Mouse (Mus musculus): ENCODE data around the gene Selplg. TPM values are rescaled to one million over a fixed set of nuclear protein-coding genes. Genes with fewer than 3 reads are reported as not detected.

The Selplg gene
- polyA plus RNA-seq, 1 experiment from 2014 or later, result 2.3 TPM

GRCm38 (mm10) chr5:113861294-113861693, 28.9 kb upstream of the Selplg start:
- 95% methylated on average over 8 of the region's 8 CpGs for WGBS
- H3K36me3 ChIP-seq (ENCODE audit: control insufficient read depth, insufficient read depth, low read length), result peaks cover 52% of the 10 kb centered on the region
- ATAC-seq (ENCODE audit: insufficient number of reproducible peaks, insufficient read depth, low FRiP score, low read depth), result no peak

DNA sequence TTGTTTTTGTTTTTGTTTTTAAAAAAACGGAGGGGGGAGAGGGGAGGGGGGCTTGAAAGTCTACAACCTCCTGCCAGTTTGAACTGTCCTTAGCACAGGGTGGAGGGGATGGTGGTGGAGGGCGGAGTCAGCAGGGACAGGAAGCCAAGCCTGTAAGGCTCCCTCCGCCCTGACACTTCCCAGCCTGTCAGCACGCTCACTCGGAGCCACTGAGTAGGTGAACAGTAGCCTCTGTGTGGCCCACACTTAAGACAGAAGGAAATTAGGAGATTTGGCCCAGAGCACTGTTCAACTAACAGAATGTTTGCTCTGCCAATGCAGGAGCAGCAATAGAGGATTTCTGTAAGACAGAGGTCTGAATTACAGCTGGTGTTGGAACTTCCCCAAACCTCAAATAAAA, 26.5 kb upstream of the Selplg start:
- H3K27ac ChIP-seq (replicated peaks in 1 of 2; ENCODE audit: control insufficient read depth in 1 of 2, insufficient read depth in 1 of 2, low read depth in 2 of 2, low read length in 2 of 2), result peak overlapping the region; percentile 68 to 95
- H3K4me2 ChIP-seq (ENCODE audit: low read length), result peak overlapping the region; percentile 7; the same call in 1 of the 2 replicates
- 17% methylated on average over 5 of the region's 5 CpGs for WGBS
- peak overlapping the region; percentile 1 for H3K9ac ChIP-seq (ENCODE audit: low read length)
- no peak for ATAC-seq (ENCODE audit: insufficient number of reproducible peaks, insufficient read depth, low FRiP score, low read depth)
- no peak overlapping the region for H3K4me3 ChIP-seq (ENCODE audit: control insufficient read depth in 1 of 2, insufficient read depth in 1 of 2, low read depth in 1 of 2, low read length in 2 of 2)
- no peaks in the 10 kb centered on the region for H3K9me3 ChIP-seq (ENCODE audit: control insufficient read depth, low read length)
- peaks cover 42% of the 10 kb centered on the region for H3K36me3 ChIP-seq (ENCODE audit: control insufficient read depth, insufficient read depth, low read length)
- peaks cover 45 to 58% of the 10 kb centered on the region in 2 experiments for H3K4me1 ChIP-seq (ENCODE audit: control insufficient read depth in 2 of 2, insufficient read depth in 2 of 2, low read length in 2 of 2)
- no peaks in the 10 kb centered on the region for H3K27me3 ChIP-seq (ENCODE audit: control insufficient read depth, insufficient read depth, low read length)

More at GRCm38 (mm10) chr5:113861294-113861693, 28.9 kb upstream of the Selplg start:
- Histone ChIP-seq H3K4me2 (ENCODE audit: low read length) (no peak overlapping the region), H3K4me3 (ENCODE audit: control insufficient read depth in 1 of 2, insufficient read depth in 1 of 2, low read depth in 1 of 2, low read length in 2 of 2) (no peak overlapping the region), H3K27ac (replicated peaks in 1 of 2; ENCODE audit: control insufficient read depth in 1 of 2, insufficient read depth in 1 of 2, low read depth in 2 of 2, low read length in 2 of 2) (no peak overlapping the region), H3K9ac (ENCODE audit: low read length) (no peak overlapping the region), H3K27me3 (ENCODE audit: control insufficient read depth, insufficient read depth, low read length) (no peaks in the 10 kb centered on the region), H3K9me3 (ENCODE audit: control insufficient read depth, low read length) (no peaks in the 10 kb centered on the region), H3K4me1 (ENCODE audit: control insufficient read depth in 2 of 2, insufficient read depth in 2 of 2, low read length in 2 of 2) (peaks cover 28 to 36% of the 10 kb centered on the region in 2 experiments)

DNA sequence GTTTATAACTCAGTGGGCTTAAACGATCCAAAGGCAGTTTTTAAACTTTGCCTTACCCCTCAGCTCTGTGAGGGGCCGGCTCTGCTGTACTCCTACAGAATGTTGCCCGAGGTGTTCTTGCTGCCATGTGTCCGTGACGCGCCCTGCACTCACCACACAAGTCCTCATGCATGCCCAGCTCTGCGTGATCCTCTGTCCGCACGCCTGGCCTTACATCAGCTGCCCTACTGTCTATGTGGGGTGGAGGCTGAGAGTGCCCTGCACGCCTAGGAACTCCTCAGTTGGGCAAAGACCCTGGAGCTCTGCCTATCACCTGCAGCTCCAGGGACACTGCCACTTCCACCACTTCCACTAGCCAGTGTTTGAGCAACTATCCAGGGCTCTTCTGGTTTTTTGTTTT, 26.1 kb upstream of the Selplg start:
- Histone ChIP-seq H3K27ac (replicated peaks in 1 of 2; ENCODE audit: control insufficient read depth in 1 of 2, insufficient read depth in 1 of 2, low read depth in 2 of 2, low read length in 2 of 2) (peak overlapping the region; percentile 68 to 95), H3K36me3 (ENCODE audit: control insufficient read depth, insufficient read depth, low read length) (peaks cover 38% of the 10 kb centered on the region), H3K4me3 (ENCODE audit: control insufficient read depth in 1 of 2, insufficient read depth in 1 of 2, low read depth in 1 of 2, low read length in 2 of 2) (no peak overlapping the region), H3K4me2 (ENCODE audit: low read length) (peak overlapping the region; percentile 7; the same call in 1 of the 2 replicates), H3K9ac (ENCODE audit: low read length) (peak overlapping the region; percentile 1), H3K4me1 (ENCODE audit: control insufficient read depth in 2 of 2, insufficient read depth in 2 of 2, low read length in 2 of 2) (peaks cover 48 to 60% of the 10 kb centered on the region in 2 experiments), H3K27me3 (ENCODE audit: control insufficient read depth, insufficient read depth, low read length) (no peaks in the 10 kb centered on the region), H3K9me3 (ENCODE audit: control insufficient read depth, low read length) (no peaks in the 10 kb centered on the region)
- WGBS, result 63% methylated on average over 10 of the region's 10 CpGs
- no peak for ATAC-seq (ENCODE audit: insufficient number of reproducible peaks, insufficient read depth, low FRiP score, low read depth)

DNA sequence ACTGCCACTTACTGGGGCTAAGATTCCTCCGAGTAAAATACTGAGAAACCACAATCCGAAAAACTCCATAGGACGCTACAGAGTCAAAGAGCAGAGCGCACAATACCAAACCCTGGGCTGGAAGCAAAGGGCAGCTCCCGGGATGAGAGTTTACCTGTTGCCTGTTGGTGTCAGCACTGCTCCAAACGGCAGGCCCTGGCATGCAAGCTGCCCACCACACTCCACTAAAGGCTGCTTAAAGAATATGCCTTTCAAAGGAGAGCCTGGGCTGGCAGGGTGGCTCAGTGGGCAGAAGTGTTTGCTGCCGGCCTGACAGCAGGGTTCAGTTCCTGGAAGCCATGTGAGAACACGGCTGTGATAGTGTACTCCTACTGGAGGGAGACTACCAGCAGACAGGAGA, 25.2 kb upstream of the Selplg start:
- H3K4me3 ChIP-seq (ENCODE audit: control insufficient read depth in 1 of 2, insufficient read depth in 1 of 2, low read depth in 1 of 2, low read length in 2 of 2), result no peak overlapping the region
- H3K4me2 ChIP-seq (ENCODE audit: low read length), result no peak overlapping the region
- peak overlapping the region; percentile 35 to 95; a peak in 3 of 4 replicates for H3K27ac ChIP-seq (replicated peaks in 1 of 2; ENCODE audit: control insufficient read depth in 1 of 2, insufficient read depth in 1 of 2, low read depth in 2 of 2, low read length in 2 of 2)
- H3K9me3 ChIP-seq (ENCODE audit: control insufficient read depth, low read length), result no peaks in the 10 kb centered on the region
- no peaks in the 10 kb centered on the region for H3K27me3 ChIP-seq (ENCODE audit: control insufficient read depth, insufficient read depth, low read length)
- peaks cover 33% of the 10 kb centered on the region for H3K36me3 ChIP-seq (ENCODE audit: control insufficient read depth, insufficient read depth, low read length)
- H3K4me1 ChIP-seq (ENCODE audit: control insufficient read depth in 2 of 2, insufficient read depth in 2 of 2, low read length in 2 of 2), result peaks cover 52 to 65% of the 10 kb centered on the region in 2 experiments
- no peak for ATAC-seq (ENCODE audit: insufficient number of reproducible peaks, insufficient read depth, low FRiP score, low read depth)
- whole genome bisulfite sequencing, result 51% methylated on average over 8 of the region's 8 CpGs
- H3K9ac ChIP-seq (ENCODE audit: low read length), result peak overlapping the region; percentile 68; the same call in 1 of the 2 replicates

GRCm38 (mm10) chr5:113856631-113857030, 24.2 kb upstream of the Selplg start:
- Histone ChIP-seq H3K9ac (ENCODE audit: low read length) (peak overlapping the region; percentile 68), H3K36me3 (ENCODE audit: control insufficient read depth, insufficient read depth, low read length) (peaks cover 33% of the 10 kb centered on the region), H3K9me3 (ENCODE audit: control insufficient read depth, low read length) (no peaks in the 10 kb centered on the region), H3K4me3 (ENCODE audit: control insufficient read depth in 1 of 2, insufficient read depth in 1 of 2, low read depth in 1 of 2, low read length in 2 of 2) (no peak overlapping the region), H3K4me1 (ENCODE audit: control insufficient read depth in 2 of 2, insufficient read depth in 2 of 2, low read length in 2 of 2) (peaks cover 52 to 65% of the 10 kb centered on the region in 2 experiments), H3K4me2 (ENCODE audit: low read length) (no peak overlapping the region), H3K27me3 (ENCODE audit: control insufficient read depth, insufficient read depth, low read length) (no peaks in the 10 kb centered on the region), H3K27ac (replicated peaks in 1 of 2; ENCODE audit: control insufficient read depth in 1 of 2, insufficient read depth in 1 of 2, low read depth in 2 of 2, low read length in 2 of 2) (peak overlapping the region; percentile 95)
- 58% methylated on average over 7 of the region's 7 CpGs for WGBS
- ATAC-seq (ENCODE audit: insufficient number of reproducible peaks, insufficient read depth, low FRiP score, low read depth), result no peak

- Histone ChIP-seq H3K4me2 (ENCODE audit: low read length) (0 out of 2 replicates have a peak overlapping the region, but pooled peaks have one; percentile 12), H3K27me3 (ENCODE audit: control insufficient read depth, insufficient read depth, low read length) (no peaks in the 10 kb centered on the region), H3K27ac (replicated peaks in 1 of 2; ENCODE audit: control insufficient read depth in 1 of 2, insufficient read depth in 1 of 2, low read depth in 2 of 2, low read length in 2 of 2) (peak overlapping the region; percentile 95), H3K9ac (ENCODE audit: low read length) (peak overlapping the region; percentile 68), H3K36me3 (ENCODE audit: control insufficient read depth, insufficient read depth, low read length) (peaks cover 34% of the 10 kb centered on the region), H3K4me3 (ENCODE audit: control insufficient read depth in 1 of 2, insufficient read depth in 1 of 2, low read depth in 1 of 2, low read length in 2 of 2) (no peak overlapping the region), H3K4me1 (ENCODE audit: control insufficient read depth in 2 of 2, insufficient read depth in 2 of 2, low read length in 2 of 2) (peaks cover 52 to 70% of the 10 kb centered on the region in 2 experiments), H3K9me3 (ENCODE audit: control insufficient read depth, low read length) (no peaks in the 10 kb centered on the region)
- 17% methylated on average over 3 of the region's 3 CpGs for WGBS
- peak; percentile 76 for ATAC-seq (ENCODE audit: insufficient number of reproducible peaks, insufficient read depth, low FRiP score, low read depth)
These were observed 23.3 kb upstream of the Selplg start for GRCm38 (mm10) chr5:113855696-113856095.

GRCm38 (mm10) chr5:113855117-113855516, 22.7 kb upstream of the Selplg start:
- peak overlapping the region; percentile 68 for H3K9ac ChIP-seq (ENCODE audit: low read length)
- no peaks in the 10 kb centered on the region for H3K9me3 ChIP-seq (ENCODE audit: control insufficient read depth, low read length)
- H3K36me3 ChIP-seq (ENCODE audit: control insufficient read depth, insufficient read depth, low read length), result peaks cover 39% of the 10 kb centered on the region
- 0 out of 2 replicates have a peak overlapping the region, but pooled peaks have one; percentile 12 for H3K4me2 ChIP-seq (ENCODE audit: low read length)
- WGBS, result 88% methylated on average over 10 of the region's 10 CpGs
- H3K4me1 ChIP-seq (ENCODE audit: control insufficient read depth in 2 of 2, insufficient read depth in 2 of 2, low read length in 2 of 2), result peaks cover 54 to 74% of the 10 kb centered on the region in 2 experiments
- ATAC-seq (ENCODE audit: insufficient number of reproducible peaks, insufficient read depth, low FRiP score, low read depth), result no peak
- H3K4me3 ChIP-seq (ENCODE audit: control insufficient read depth in 1 of 2, insufficient read depth in 1 of 2, low read depth in 1 of 2, low read length in 2 of 2), result no peak overlapping the region
- H3K27ac ChIP-seq (replicated peaks in 1 of 2; ENCODE audit: control insufficient read depth in 1 of 2, insufficient read depth in 1 of 2, low read depth in 2 of 2, low read length in 2 of 2), result peak overlapping the region; percentile 95
- H3K27me3 ChIP-seq (ENCODE audit: control insufficient read depth, insufficient read depth, low read length), result no peaks in the 10 kb centered on the region

DNA sequence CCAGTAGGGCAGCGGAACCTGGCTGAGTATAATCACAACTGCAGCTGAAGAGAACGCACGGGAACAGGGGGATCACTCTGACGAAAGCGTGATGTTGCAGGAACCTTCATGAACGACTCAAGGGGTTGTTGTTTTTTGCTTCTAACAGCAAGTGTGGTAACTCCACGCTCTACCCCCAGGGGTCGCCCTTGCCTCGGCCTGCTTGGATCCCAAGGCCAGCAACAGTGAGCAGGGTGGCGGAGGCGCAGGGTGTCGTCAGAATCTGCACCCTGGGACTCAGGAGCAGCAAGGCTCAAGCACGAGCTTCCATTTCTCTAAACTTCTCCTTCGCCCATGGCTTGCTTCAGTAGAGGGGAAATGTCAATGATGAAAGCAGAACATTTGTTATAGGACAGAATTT, 22.1 kb upstream of the Selplg start:
- Histone ChIP-seq H3K27ac (replicated peaks in 1 of 2; ENCODE audit: control insufficient read depth in 1 of 2, insufficient read depth in 1 of 2, low read depth in 2 of 2, low read length in 2 of 2) (peak overlapping the region in 1 of 2 experiments; percentile 95; a peak in 2 of 4 replicates), H3K4me1 (ENCODE audit: control insufficient read depth in 2 of 2, insufficient read depth in 2 of 2, low read length in 2 of 2) (peaks cover 53 to 70% of the 10 kb centered on the region in 2 experiments), H3K4me3 (ENCODE audit: control insufficient read depth in 1 of 2, insufficient read depth in 1 of 2, low read depth in 1 of 2, low read length in 2 of 2) (no peak overlapping the region), H3K9me3 (ENCODE audit: control insufficient read depth, low read length) (no peaks in the 10 kb centered on the region), H3K9ac (ENCODE audit: low read length) (no peak overlapping the region), H3K27me3 (ENCODE audit: control insufficient read depth, insufficient read depth, low read length) (no peaks in the 10 kb centered on the region), H3K36me3 (ENCODE audit: control insufficient read depth, insufficient read depth, low read length) (peaks cover 46% of the 10 kb centered on the region), H3K4me2 (ENCODE audit: low read length) (no peak overlapping the region)
- no peak for ATAC-seq (ENCODE audit: insufficient number of reproducible peaks, insufficient read depth, low FRiP score, low read depth)
- WGBS, result 36% methylated on average over 14 of the region's 14 CpGs
